Mouse (Mus musculus) c-Kit-positive CD71-negative TER-119-negative erythroid progenitor cells, embryonic 14.5 days (primary cell): Measurements from ENCODE around the gene Nav1.

ENCODE experiments used
- DNase-seq: peaks from one replicate; pipeline ENCODE4 v3.0.0-alpha.2; 2013; ENCODE audit warnings: low read depth

Nav1 gene

GRCm38 (mm10) chr1:135607019-135607418 lies at the start of gene Nav1:
Nav1 (minus strand) TSS chr1:135607295.
- no peak for DNase-seq

GRCm38 (mm10) chr1:135653909-135654308 lies 46.8 kb upstream of the Nav1 start:
- DNase-seq: no peak

- no peak for DNase-seq
These were observed 38.5 kb upstream of the Nav1 start for GRCm38 (mm10) chr1:135645459-135646195.

- no peak for DNase-seq
These were observed 37.0 kb upstream of the Nav1 start for GRCm38 (mm10) chr1:135644110-135644509.

GRCm38 (mm10) chr1:135643691-135644090 lies 36.6 kb upstream of the Nav1 start:
- DNase-seq: no peak

GRCm38 (mm10) chr1:135639853-135640252 lies 32.8 kb upstream of the Nav1 start:
- no peak for DNase-seq

- DNase-seq: no peak
These were observed 32.0 kb upstream of the Nav1 start for GRCm38 (mm10) chr1:135639093-135639492.

GRCm38 (mm10) chr1:135637574-135638008 lies 30.5 kb upstream of the Nav1 start:
- DNase-seq: no peak

- DNase-seq: no peak
These were observed 29.0 kb upstream of the Nav1 start for GRCm38 (mm10) chr1:135636111-135636511.

- DNase-seq: no peak
These were observed 28.4 kb upstream of the Nav1 start for GRCm38 (mm10) chr1:135635323-135636064.

- peak; percentile 23 for DNase-seq
These were observed 27.7 kb upstream of the Nav1 start for GRCm38 (mm10) chr1:135634791-135635190.

GRCm38 (mm10) chr1:135633884-135634283 lies 26.8 kb upstream of the Nav1 start:
- no peak for DNase-seq

GRCm38 (mm10) chr1:135633478-135633877 lies 26.4 kb upstream of the Nav1 start:
- no peak for DNase-seq

GRCm38 (mm10) chr1:135632199-135632598 lies 25.1 kb upstream of the Nav1 start:
- DNase-seq: no peak

- DNase-seq: peak; percentile 18
These were observed 24.4 kb upstream of the Nav1 start for GRCm38 (mm10) chr1:135631515-135631914.

- no peak for DNase-seq
These were observed 22.8 kb upstream of the Nav1 start for GRCm38 (mm10) chr1:135629846-135630245.

GRCm38 (mm10) chr1:135626218-135626617 lies 19.1 kb upstream of the Nav1 start:
- DNase-seq: no peak

GRCm38 (mm10) chr1:135625741-135626140 lies 18.6 kb upstream of the Nav1 start:
- DNase-seq: no peak

- no peak for DNase-seq
These were observed 17.6 kb upstream of the Nav1 start for GRCm38 (mm10) chr1:135624646-135625045.

- DNase-seq: no peak
These were observed 16.0 kb upstream of the Nav1 start for GRCm38 (mm10) chr1:135623136-135623535.

GRCm38 (mm10) chr1:135621307-135621706 lies 14.2 kb upstream of the Nav1 start:
- DNase-seq: no peak

- peak; percentile 37 for DNase-seq
These were observed 12.9 kb upstream of the Nav1 start for GRCm38 (mm10) chr1:135619932-135620391.

- DNase-seq: no peak
These were observed 12.0 kb upstream of the Nav1 start for GRCm38 (mm10) chr1:135619130-135619529.
